Mouse (Mus musculus) layer of hippocampus, postnatal 14 days (tissue): ENCODE measurements around the gene Meis2. TPM values are rescaled to one million over a fixed set of nuclear protein-coding genes. Genes with fewer than 3 reads are reported as not detected.
A peak's percentile ranks its signal among the peaks of the same experiment; 100 is the strongest.

Experiments used
- DNase-seq, 2 experiments: peaks; one replicate each; pipeline ENCODE4 v3.0.0; 2021 to 2022; ENCODE audit warnings: low spot score in 2 of 2, mixed read lengths in 1 of 2
- total RNA-seq, 2 experiments: library from RNA; stranded (reverse); gene quantifications; 2 replicates each; pipeline ENCODE4 v1.2.3; 2021

The Meis2 gene
- total RNA-seq, 2 experiments from 2014 or later: 34.6 to 34.8 TPM

- DNase-seq: no peak
Observed at GRCm38 (mm10) chr2:116051906-116052614, 13.6 kb downstream of the Meis2 start.

DNA sequence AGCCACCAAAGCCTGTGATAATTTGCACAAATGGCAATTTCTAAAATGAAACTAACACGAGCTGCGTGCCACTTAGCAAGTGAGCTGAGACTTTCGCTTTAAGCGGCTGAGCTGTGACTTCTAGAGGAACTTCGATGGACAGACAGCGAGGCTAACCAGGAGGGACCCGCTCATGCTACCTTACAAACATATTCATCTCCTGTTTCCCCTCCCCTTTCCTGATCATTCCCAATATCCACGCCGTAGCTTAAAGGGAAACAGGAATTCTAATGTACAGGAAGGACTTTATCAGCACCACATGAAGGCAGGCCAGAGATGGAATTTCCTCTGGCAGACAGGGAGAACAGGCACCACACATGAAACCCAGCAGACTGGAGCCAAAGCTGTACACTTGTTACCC, 15.9 kb downstream of the Meis2 start:
- no peak for DNase-seq

- no peak for DNase-seq
Observed at GRCm38 (mm10) chr2:116047365-116047764, 18.3 kb downstream of the Meis2 start.

DNA sequence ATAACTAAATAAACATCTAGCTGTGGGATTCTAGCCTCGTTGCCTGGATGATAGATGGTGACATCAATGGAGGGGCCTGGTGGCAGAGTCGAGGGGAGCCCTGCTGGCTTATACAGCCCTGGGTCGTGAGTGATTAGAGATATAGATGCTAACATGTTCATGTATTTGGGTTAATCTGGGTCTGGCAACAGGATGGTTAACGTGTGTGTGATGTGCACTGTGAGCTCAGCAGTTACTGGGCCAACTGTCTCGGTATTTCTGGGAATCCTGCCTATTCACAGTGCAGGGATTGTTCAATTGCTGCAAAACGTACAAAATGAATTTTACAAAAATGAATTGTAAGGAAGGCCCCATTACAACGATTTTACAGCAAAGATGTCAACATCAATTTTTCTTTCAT, 20.6 kb downstream of the Meis2 start:
- peak in 1 of 2 experiments; percentile 67 for DNase-seq

DNA sequence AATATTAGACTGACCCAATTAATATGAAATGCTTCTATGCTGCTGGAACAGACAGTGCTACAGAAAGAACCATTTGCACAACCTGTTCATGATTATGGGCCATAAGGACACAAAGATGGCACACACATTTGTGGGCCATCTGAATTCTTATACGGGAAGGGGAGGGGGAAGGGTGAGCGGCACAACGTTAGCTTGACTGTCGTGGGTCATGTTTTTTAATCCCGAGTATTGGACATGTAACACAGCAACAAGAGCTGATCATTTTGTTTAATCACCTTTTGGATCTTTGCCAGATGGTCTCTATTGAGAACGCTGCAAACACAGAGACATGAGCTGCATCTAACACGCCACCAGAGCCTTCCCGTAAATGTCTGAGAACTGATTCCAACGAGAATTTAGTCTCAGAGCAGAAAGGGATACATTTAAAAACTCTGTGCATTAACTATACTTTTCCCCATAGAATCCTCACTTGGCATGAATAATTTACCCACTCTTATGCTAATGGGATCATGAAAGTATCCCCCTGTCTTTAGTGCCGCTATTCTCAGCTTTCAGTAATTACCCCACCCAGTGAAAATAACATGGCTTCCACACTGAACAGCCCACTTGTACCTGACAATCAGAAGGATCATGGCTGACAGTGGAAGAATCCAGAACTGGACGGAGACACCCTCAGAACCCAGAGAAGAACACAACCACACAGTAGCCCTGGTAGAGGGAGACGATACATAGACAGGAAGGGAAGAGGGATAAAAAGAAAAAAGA, 22.5 kb downstream of the Meis2 start:
- DNase-seq: peak in 1 of 2 experiments; percentile 47

GRCm38 (mm10) chr2:116042447-116042846, 23.2 kb downstream of the Meis2 start:
- DNase-seq: no peak

GRCm38 (mm10) chr2:116041683-116042262, 23.9 kb downstream of the Meis2 start:
- DNase-seq: no peak

DNA sequence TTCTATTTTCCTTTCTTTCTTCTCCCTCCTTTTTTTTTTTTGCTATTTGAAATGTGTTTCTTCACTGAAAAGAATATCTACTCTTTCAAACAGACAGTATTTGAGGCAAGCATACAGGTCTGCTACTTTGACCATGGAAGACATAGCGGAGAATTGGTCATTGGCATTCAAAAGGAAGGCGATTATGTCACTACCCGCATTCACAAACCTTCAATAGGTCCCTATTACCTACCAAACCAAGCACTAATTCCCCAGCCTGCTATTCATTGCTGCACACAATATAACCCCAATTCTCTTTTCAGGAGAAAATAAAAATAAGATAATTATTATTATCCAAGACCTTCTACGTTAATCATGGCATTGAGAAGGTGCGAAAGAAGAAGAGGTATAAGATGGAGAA, 30.3 kb downstream of the Meis2 start:
- DNase-seq: no peak

GRCm38 (mm10) chr2:116028127-116028526, 37.5 kb downstream of the Meis2 start:
- no peak for DNase-seq

DNA sequence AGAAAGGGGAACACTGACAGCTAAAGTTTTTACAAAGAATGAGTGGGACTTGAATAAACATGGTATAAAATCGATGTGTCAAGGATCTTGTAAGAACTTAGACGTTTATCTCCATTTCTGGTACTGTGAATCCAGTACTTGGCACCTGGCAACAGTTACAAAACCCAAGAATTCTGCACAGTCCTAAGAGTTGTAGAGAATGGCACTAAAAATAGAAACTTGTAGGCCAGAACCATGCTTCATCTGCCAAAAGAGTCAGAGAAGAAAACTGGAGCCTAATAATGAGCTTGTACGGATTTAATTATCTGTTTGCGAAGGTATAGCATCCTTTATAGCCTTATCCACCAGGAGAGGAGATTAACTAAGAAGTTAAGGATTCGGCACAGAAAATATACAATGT, 42.8 kb downstream of the Meis2 start:
- no peak for DNase-seq

DNA sequence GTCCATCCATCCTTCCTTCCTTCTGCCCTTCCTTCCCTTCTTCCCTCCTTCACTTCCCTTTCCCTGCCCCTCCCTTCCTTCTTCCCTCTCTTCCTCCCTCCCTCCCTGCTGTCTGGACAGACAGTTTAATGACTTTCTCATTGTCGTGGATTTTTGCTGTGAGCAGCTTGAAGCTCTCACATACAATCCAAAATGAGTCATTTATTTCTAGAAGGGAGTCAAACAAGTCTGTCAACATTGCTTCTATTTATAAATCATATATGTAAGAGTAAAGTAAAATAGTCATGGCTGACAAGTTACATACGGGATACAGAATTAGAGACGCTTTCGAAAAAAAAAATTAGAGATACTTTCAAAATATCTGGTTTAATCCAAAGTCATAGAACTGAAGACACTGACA, 43.7 kb downstream of the Meis2 start:
- DNase-seq: no peak

GRCm38 (mm10) chr2:116021046-116021445, 44.6 kb downstream of the Meis2 start:
- no peak for DNase-seq

GRCm38 (mm10) chr2:116020451-116020951, 45.1 kb downstream of the Meis2 start:
- no peak for DNase-seq

DNA sequence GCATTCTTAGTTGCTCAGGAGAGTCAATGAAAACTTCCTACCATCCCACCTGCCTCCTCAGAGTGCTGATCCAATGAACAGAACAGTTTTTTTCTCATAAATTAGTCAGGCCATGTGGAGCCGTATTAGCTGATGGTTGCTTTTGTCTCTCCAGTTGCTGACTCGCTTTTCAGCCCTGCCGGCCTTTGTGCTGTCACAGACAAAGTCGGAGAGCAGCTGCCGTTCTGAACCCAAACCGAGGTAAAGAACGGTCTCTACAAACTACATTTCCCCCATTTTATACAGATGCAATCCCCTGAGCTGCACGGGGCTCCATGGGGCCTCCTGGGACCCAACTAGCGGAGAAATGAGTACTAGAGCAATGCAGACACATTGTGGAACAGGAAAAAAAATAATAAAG, 45.7 kb downstream of the Meis2 start:
- no peak for DNase-seq

- no peak for DNase-seq
Observed at GRCm38 (mm10) chr2:116019466-116019794, 46.2 kb downstream of the Meis2 start.

DNA sequence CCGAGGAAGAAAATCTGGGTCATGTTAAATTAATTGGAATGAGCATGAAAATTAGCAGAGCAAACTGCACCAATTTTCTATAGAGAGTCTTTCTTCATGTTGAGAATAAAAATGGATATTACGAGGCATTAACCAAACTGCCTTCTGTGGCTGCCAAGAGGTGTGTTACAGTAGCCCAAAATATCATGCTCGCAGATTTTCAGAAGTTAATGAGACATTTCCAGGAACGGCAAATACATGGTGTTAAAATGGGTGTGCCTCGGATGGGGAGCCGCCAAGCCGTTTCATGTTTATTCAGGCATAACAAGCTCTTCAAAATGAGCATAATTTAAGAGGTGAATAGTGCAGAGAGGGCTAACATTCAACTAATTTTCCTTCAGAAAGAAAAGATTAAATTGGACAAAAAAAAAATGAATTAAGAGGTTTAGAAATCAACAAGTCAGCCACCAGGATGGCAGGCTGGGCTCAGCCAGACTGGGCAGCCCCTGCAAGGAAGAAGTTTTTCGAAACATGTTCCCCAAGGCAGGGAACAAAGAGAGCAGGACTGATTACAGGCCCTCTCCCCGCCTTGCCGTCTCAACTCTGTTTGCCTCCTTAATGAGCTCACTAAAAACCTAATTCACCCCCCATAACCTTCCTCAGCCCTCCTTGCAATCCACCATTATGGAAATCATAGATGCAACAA, 46.7 kb downstream of the Meis2 start:
- DNase-seq: no peak

GRCm38 (mm10) chr2:116015520-116015919, 50.1 kb downstream of the Meis2 start:
- DNase-seq: no peak

DNA sequence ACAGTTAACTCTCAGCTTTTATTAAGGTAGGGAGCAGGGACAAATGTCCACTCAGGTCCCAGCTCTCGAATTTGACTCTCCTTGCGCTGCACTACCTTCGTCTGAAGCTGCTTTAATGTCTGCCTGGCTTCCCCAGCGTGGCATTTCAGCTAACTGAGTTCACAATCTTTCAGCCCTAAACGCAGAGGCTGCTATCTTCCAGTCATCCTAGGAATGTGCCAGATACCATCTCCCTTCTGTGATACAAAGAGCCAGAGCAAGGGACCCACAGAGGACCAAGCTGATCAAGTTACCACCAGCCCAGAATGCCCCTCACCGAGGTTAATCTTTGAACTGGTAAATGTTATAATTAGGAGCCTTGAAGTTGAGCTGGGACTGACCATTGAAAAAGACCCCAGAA, 55.2 kb downstream of the Meis2 start:
- no peak for DNase-seq

DNA sequence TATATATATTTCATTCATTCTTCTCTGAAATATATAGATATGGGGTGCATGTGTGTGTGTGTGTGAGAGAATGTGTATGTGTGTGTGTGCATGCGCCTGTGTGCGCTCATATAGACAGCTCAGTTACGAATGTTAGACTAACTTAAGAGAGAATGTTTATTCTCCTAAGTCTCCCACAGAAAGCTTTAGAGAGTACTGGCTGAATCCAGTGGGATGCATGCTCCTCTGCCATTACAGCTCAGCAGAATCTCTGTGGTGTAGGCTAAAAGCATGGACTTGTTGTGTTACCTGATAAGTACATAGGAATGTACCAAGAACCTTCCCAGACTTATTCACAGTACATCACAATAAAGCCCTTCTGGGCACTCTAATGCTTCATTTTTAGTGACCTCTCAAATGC, 55.6 kb downstream of the Meis2 start:
- DNase-seq: no peak

- no peak for DNase-seq
Observed at GRCm38 (mm10) chr2:116009097-116009970, 56.3 kb downstream of the Meis2 start.

GRCm38 (mm10) chr2:116002354-116002753, 63.3 kb downstream of the Meis2 start:
- DNase-seq: no peak
